Mouse (Mus musculus): ENCODE measurements at regions not wholly inside any gene's neighbourhood (a gene's known extent, or its start where the extent isn't known, plus 50 kb on each side); places are given as distances from the start of the nearest gene placed in this dataset.

DNA sequence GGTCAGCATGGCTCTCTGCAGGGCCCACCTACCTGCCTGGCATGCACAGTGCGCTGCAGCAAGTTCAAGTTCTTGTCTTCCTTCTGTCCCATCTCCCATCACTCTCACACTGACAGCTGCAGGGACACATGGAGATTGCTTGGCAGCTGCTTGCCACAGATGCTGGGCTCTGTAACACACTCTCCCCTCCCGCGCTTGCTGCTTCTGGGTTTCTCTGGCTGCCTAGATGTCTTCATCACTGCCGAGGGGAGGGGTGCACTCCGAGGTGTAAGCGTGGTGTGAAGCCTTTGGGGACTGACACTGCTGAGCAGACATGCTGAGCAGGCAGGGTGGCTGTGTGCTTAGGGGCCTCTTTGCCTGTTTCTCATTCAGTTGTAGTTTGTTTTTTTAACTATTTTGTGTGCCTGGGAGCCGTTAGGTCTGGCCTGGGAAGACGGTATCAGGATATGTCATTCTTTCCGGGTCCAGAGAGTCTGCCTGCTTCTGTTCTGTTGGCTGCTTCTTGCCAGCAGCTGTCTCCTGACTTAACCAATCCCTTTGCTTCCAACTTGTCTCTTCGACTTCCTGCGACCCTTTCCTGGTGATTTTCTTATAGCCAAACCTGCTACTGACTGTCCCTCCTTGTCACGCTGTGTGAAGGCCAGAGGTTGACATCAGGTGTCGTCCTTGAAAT, 80.2 kb upstream of the Prox1 start:
- TF ChIP-seq CTCF (conservative IDR thresholded peaks at IDR 0.05; ENCODE audit: low read length) (no peak), POU5F1 (IDR thresholded peaks at IDR 0.05; ENCODE audit: borderline replicate concordance, low read length) (no peak), NANOG (IDR thresholded peaks at IDR 0.05; ENCODE audit: borderline replicate concordance, low read length) (no peak)

DNA sequence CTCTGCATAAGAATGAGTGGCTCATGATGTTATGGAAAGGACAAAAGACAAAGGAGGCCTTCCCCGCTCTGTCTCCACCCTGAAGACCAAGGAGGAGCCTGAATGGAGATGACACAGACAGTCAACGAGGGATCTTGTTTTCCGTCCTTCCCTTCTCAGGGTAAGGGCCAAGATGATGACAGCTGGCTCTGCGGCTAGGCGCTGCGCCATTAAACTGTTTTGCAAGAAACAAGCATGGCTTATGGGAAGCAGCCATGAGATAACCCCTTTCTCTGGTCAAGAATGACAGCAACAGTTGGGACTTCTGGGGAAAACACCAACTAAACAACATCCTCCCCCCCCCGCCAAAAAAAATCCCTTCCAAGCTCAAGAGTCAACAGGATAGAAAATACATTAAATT, 72.0 kb upstream of the Prox1 start:
- Histone ChIP-seq H3K27me3 (ENCODE audit: insufficient read depth, low read length) (no peaks in the 10 kb centered on the region), H3K9me3 (ENCODE audit: low read length) (peaks cover 27% of the 10 kb centered on the region; the same call in 1 of the 2 replicates), H3K4me1 (replicated peaks; ENCODE audit: low read depth, low read length) (no peaks in the 10 kb centered on the region), H3K4me3 (replicated peaks; ENCODE audit: low read length) (no peak overlapping the region), H3K36me3 (ENCODE audit: insufficient read depth, low read length) (no peaks in the 10 kb centered on the region)
- TF ChIP-seq NANOG (IDR thresholded peaks at IDR 0.05; ENCODE audit: borderline replicate concordance, low read length) (no peak), POU5F1 (IDR thresholded peaks at IDR 0.05; ENCODE audit: borderline replicate concordance, low read length) (no peak), CTCF (conservative IDR thresholded peaks at IDR 0.05; ENCODE audit: low read length) (no peak)

More for the DNA sequence above, 80.2 kb upstream of the Prox1 start:
- peaks cover 39% of the 10 kb centered on the region for H3K9me3 ChIP-seq (ENCODE audit: low read length)
- H3K27me3 ChIP-seq (ENCODE audit: insufficient read depth, low read length): no peaks in the 10 kb centered on the region
- H3K4me1 ChIP-seq (replicated peaks; ENCODE audit: low read depth, low read length): no peaks in the 10 kb centered on the region
- H3K4me3 ChIP-seq (replicated peaks; ENCODE audit: low read length): no peak overlapping the region
- no peaks in the 10 kb centered on the region for H3K36me3 ChIP-seq (ENCODE audit: insufficient read depth, low read length)

DNA sequence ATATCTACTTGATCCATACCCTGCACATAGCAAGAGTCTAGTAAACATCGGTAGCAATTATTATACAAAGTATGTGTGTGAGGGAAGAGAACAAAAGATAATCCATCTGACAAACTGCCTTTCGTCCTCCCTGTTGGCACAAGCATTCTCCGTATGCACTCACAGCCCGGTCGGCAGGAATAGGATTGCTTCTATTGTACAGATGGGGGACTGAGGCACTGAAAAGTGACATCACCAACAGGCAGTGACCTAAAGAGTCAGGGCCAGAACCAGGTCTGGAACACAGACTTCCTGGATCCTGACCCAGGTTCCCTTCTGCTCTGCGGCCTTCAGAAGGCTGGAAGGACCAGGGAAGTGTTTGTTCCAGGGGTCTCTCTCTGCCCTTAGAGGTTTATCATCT, 69.3 kb upstream of the Prox1 start:
- Histone ChIP-seq H3K9me3 (ENCODE audit: low read length) (peaks cover 7% of the 10 kb centered on the region; the same call in 1 of the 2 replicates), H3K27me3 (ENCODE audit: insufficient read depth, low read length) (no peaks in the 10 kb centered on the region), H3K4me1 (replicated peaks; ENCODE audit: low read depth, low read length) (no peaks in the 10 kb centered on the region), H3K36me3 (ENCODE audit: insufficient read depth, low read length) (no peaks in the 10 kb centered on the region), H3K4me3 (replicated peaks; ENCODE audit: low read length) (no peak overlapping the region)
- TF ChIP-seq NANOG (IDR thresholded peaks at IDR 0.05; ENCODE audit: borderline replicate concordance, low read length): no peak

DNA sequence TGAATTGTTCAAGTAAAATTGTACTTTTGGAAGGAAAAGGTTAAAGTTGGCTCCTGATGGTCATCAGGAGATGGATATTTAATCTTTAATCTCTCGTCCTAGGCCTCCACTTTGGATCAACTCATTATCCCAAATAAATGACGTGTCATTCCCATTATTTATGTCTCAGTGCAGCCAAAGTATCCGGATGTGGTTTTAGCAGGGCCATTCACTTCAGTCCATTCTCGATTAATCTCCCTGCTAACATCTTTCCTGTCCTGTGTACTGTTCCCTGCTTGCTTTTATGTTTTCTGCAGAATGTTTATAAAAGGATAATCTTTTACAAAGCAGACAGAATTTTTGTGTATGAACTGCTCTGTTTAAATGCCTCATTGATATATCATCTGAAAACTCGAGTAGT, 60.4 kb upstream of the Prox1 start:
- Histone ChIP-seq H3K4me3 (replicated peaks; ENCODE audit: low read length) (no peak overlapping the region), H3K27me3 (ENCODE audit: insufficient read depth, low read length) (no peaks in the 10 kb centered on the region), H3K4me1 (replicated peaks; ENCODE audit: low read depth, low read length) (no peaks in the 10 kb centered on the region), H3K36me3 (ENCODE audit: insufficient read depth, low read length) (no peaks in the 10 kb centered on the region), H3K9me3 (ENCODE audit: low read length) (0 out of 2 replicates have a peak, but pooled peaks cover 3% of the 10 kb centered on the region)
- TF ChIP-seq NANOG (IDR thresholded peaks at IDR 0.05; ENCODE audit: borderline replicate concordance, low read length): no peak
- no peak for TF ChIP-seq POU5F1 (IDR thresholded peaks at IDR 0.05; ENCODE audit: borderline replicate concordance, low read length)
- TF ChIP-seq CTCF (conservative IDR thresholded peaks at IDR 0.05; ENCODE audit: low read length): no peak

DNA sequence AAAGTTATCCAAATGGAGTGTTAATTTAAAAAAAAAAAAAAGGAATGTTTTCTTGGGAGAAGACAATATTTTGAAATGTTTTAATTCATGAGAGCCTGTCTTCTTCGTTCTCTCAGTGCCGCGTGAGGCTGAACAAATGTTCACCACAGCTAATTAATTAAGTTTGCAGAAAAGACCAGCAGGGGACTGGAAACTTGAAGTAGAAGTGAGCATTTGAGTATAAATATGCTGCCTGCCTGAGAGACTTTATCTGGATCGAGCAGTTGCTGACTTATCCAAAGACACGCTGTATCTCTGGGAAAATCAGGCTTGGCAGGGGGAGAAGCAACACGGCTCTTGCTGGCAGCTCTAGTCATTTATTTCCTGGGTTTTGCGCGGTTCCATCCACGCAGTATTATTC, 49.9 kb upstream of the Prox1 start:
- Histone ChIP-seq H3K36me3 (ENCODE audit: insufficient read depth, low read length) (no peaks in the 10 kb centered on the region), H3K9me3 (ENCODE audit: low read length) (peaks cover 8% of the 10 kb centered on the region), H3K4me3 (replicated peaks; ENCODE audit: low read length) (no peak overlapping the region), H3K4me1 (replicated peaks; ENCODE audit: low read depth, low read length) (no peaks in the 10 kb centered on the region), H3K27me3 (ENCODE audit: insufficient read depth, low read length) (no peaks in the 10 kb centered on the region)
- TF ChIP-seq POU5F1 (IDR thresholded peaks at IDR 0.05; ENCODE audit: borderline replicate concordance, low read length) (no peak), CTCF (conservative IDR thresholded peaks at IDR 0.05; ENCODE audit: low read length) (no peak), NANOG (IDR thresholded peaks at IDR 0.05; ENCODE audit: borderline replicate concordance, low read length) (no peak)

Data from E14TG2a.4 (cell line).